ENCODE assay signal across 7 mouse cellular contexts in the genomic region with DNA sequence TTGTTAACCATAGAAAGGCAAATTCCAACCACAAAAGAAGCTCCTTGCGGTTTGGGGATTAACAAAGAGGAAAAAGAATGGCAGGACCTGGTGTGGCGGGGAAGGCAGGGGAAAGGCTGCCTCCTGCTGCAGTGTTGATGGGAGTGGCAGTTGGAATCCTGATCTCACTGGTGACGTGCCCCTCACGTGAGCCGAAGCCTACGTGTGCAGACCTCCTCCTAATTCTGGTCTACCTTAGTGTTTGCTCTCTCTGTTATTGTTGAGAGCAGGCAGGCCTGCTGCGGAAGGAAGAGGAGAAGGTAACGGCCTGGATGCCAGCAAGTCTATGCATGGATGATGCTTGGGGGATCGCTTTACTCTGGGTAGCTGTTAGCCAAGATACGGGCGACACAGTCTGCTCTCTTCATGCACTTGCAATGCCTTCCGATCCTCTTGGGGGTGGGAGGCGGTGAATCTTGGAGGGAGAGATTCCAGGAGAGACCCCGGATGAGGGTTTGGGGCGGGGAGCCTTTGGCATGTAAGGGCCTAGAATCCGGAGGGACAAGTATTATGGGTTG. TPM values are rescaled to one million over a fixed set of nuclear protein-coding genes. Genes with fewer than 3 reads are reported as not detected.
DNase-seq lines count a peak whose midpoint lies in the region; ATAC-seq and TF ChIP-seq lines count a peak whose summit lies in the region.

A gene (plus strand): TSS at position 212 of the 557 bp plus-strand sequence.

- H3K4me2 ChIP-seq in hindbrain, postnatal 0 days (ENCODE audit: low read depth, low read length): peak within 1 kb of the TSS; percentile 53

- H3K27me3 ChIP-seq in hindbrain, postnatal 0 days (ENCODE audit: insufficient read depth, low read length): no peaks in the 10 kb centered on the region

- peak; percentile 22; the same call in 1 of the 2 replicates for TF ChIP-seq CTCF in gastrocnemius, adult 2 months (IDR thresholded peaks at IDR 0.05)
- TF ChIP-seq CTCF in hindbrain, postnatal 0 days (IDR thresholded peaks at IDR 0.05; ENCODE audit: low read depth): peak; percentile 34; the same call in 1 of the 2 replicates

- peak within 1 kb of the TSS; percentile 72 for H3K9ac ChIP-seq in hindbrain, postnatal 0 days (replicated peaks; ENCODE audit: low read length)

- H3K9me3 ChIP-seq in hindbrain, postnatal 0 days (ENCODE audit: low read length): no peaks in the 10 kb centered on the region

- intact Hi-C loops in gastrocnemius, adult 2 months (cut with DNase I): loop anchor here (5.0 kb wide), 1 partner anchor 71 kb away; no protein-coding TSS in a partner anchor

- H3K4me3 ChIP-seq in gastrocnemius, adult 2 months: peak within 1 kb of the TSS; percentile 78
- H3K4me3 ChIP-seq in hindbrain, postnatal 0 days (ENCODE audit: low read length): peak within 1 kb of the TSS; percentile 49

- peak within 1 kb of the TSS; percentile 70 for H3K27ac ChIP-seq in gastrocnemius, adult 2 months
- H3K27ac ChIP-seq in hindbrain, postnatal 0 days: peak within 1 kb of the TSS; percentile 93

- WGBS in hindbrain, postnatal 0 days: 29% methylated on average over 16 of the region's 16 CpGs

- no peaks in the 10 kb centered on the region for H3K4me1 ChIP-seq in hindbrain, postnatal 0 days (ENCODE audit: insufficient read depth, low read length)

- H3K36me3 ChIP-seq in hindbrain, postnatal 0 days (ENCODE audit: insufficient read depth, low read length): no peaks in the 10 kb centered on the region

- DNase-seq in adipocyte (ENCODE audit: low spot score): peak; percentile 73
- peak; percentile 71 to 73 for DNase-seq in cerebellum, postnatal 36 days
- DNase-seq in gastrocnemius, adult 2 months: peak; percentile 46
- peak; percentile 84 for DNase-seq in hindbrain, postnatal 0 days (ENCODE audit: low spot score)
- DNase-seq in left cerebral cortex, adult 18-20 months (ENCODE audit: low spot score in 2 of 2): peak; percentile 57 to 63
- DNase-seq in lung, postnatal 4 days: peak; percentile 60 to 70
- DNase-seq in right cerebral cortex, postnatal 10 days (ENCODE audit: low spot score in 2 of 2): peak; percentile 81 to 86

- peak; percentile 96 for ATAC-seq in hindbrain, postnatal 0 days

RNA-seq across cellular contexts. Expression of the gene that starts here (rescaled TPM):
- total RNA-seq in gastrocnemius, adult 2 months (2021): 1 to 10 TPM; 1.4 to 2.4 TPM
- 29.9 and 36.0 TPM in 2 replicates for total RNA-seq in hindbrain, postnatal 0 days (2014; rRNA removed)
- 67.1 and 72.7 TPM in 2 replicates for polyA plus RNA-seq in hindbrain, postnatal 0 days (2015; fragmentation: Nextera tagmentation; extraction: Ambion mirVana)
- total RNA-seq in left cerebral cortex, adult 18-20 months (2021): 10 to 100 TPM; 69.4 to 76.9 TPM

Comparison
In these comparisons a context has a peak if more than half of its experiments do, and no peak if none do; other contexts are left out.
1. Peak in every context shown above with its lines: DNase-seq, ATAC-seq, H3K4me3 ChIP-seq and H3K27ac ChIP-seq.